Mouse (Mus musculus) granulocyte monocyte progenitor cell, adult 5-6 weeks (primary cell): ENCODE results near the gene Ackr2. TPM values are rescaled to one million over a fixed set of nuclear protein-coding genes. Genes with fewer than 3 reads are reported as not detected.

Experiments used
- ATAC-seq: replicated peaks from 2 replicates; pipeline ENCODE4 v1.8.0; 2016; ENCODE audit warnings: mild to moderate bottlenecking, moderate TSS enrichment, inconsistent platforms; ENCODE audit not compliant: poor library complexity, severe bottlenecking
- total RNA-seq, 2 experiments: library from RNA; stranded (forward) in 1 of 2; stranded (reverse) in 1 of 2; fragments of 200-712, 200-1000 nt in 1 of 2; fragments of >200 nt in 1 of 2; fragmentation: Nextera tagmentation in 1 of 2; gene quantifications; 2 replicates each; pipeline ENCODE4 v1.2.3; 2014 to 2017

The Ackr2 gene
- total RNA-seq, 2 experiments from 2014 or later: not detected

- no peak for ATAC-seq
These were observed 16.1 kb downstream of the Ackr2 start for GRCm38 (mm10) chr9:121914226-121914757.

GRCm38 (mm10) chr9:121915056-121915455 lies 16.9 kb downstream of the Ackr2 start:
- no peak for ATAC-seq

GRCm38 (mm10) chr9:121916102-121916501 lies 17.9 kb downstream of the Ackr2 start, which contains the start of gene Cyp8b1:
Cyp8b1 (minus strand) TSS chr9:121916305.
- no peak for ATAC-seq

- peak; percentile 93 for ATAC-seq
These were observed 20.9 kb downstream of the Ackr2 start for GRCm38 (mm10) chr9:121919027-121919501.

GRCm38 (mm10) chr9:121923443-121923842 lies 25.3 kb downstream of the Ackr2 start:
- no peak for ATAC-seq

GRCm38 (mm10) chr9:121923906-121924305 lies 25.8 kb downstream of the Ackr2 start:
- ATAC-seq: no peak

GRCm38 (mm10) chr9:121924901-121925560 lies 26.9 kb downstream of the Ackr2 start:
- ATAC-seq: peak; percentile 57

GRCm38 (mm10) chr9:121925959-121926358 lies 27.8 kb downstream of the Ackr2 start:
- no peak for ATAC-seq

- peak; percentile 28; the same call in 1 of the 2 replicates for ATAC-seq
These were observed 28.7 kb downstream of the Ackr2 start for GRCm38 (mm10) chr9:121926634-121927405.

- no peak for ATAC-seq
These were observed 29.6 kb downstream of the Ackr2 start for GRCm38 (mm10) chr9:121927721-121928120.

- ATAC-seq: peak; percentile 83
These were observed 30.3 kb downstream of the Ackr2 start for GRCm38 (mm10) chr9:121928498-121928897.

- no peak for ATAC-seq
These were observed 36.7 kb downstream of the Ackr2 start for GRCm38 (mm10) chr9:121934856-121935255.

GRCm38 (mm10) chr9:121936952-121937351 lies 38.8 kb downstream of the Ackr2 start:
- ATAC-seq: no peak

- ATAC-seq: peak; percentile 14; the same call in 1 of the 2 replicates
These were observed 39.3 kb downstream of the Ackr2 start for GRCm38 (mm10) chr9:121937451-121937864.

- ATAC-seq: peak; percentile 56
These were observed 39.8 kb downstream of the Ackr2 start for GRCm38 (mm10) chr9:121937944-121938355.

- ATAC-seq: no peak
These were observed 44.9 kb downstream of the Ackr2 start for GRCm38 (mm10) chr9:121943005-121943404.

- ATAC-seq: peak; percentile 44
These were observed 45.5 kb downstream of the Ackr2 start for GRCm38 (mm10) chr9:121943628-121944027.

GRCm38 (mm10) chr9:121947784-121948183 lies 49.6 kb downstream of the Ackr2 start:
- no peak for ATAC-seq

- ATAC-seq: no peak
These were observed 50.3 kb downstream of the Ackr2 start for GRCm38 (mm10) chr9:121948431-121948830.

GRCm38 (mm10) chr9:121950418-121951113 lies 52.4 kb downstream of the Ackr2 start, which contains the start of gene Fam198a:
Fam198a (plus strand) TSS chr9:121950988.
- peak; percentile 22; the same call in 1 of the 2 replicates for ATAC-seq

GRCm38 (mm10) chr9:121951114-121951423 lies 52.9 kb downstream of the Ackr2 start:
- ATAC-seq: no peak
